Mouse (Mus musculus) midbrain, embryonic 15.5 days (tissue): ENCODE measurements at regions not wholly inside any gene's neighbourhood (a gene's known extent, or its start where the extent isn't known, plus 50 kb on each side); places are given as distances from the start of the nearest gene placed in this dataset.

Experiments used
- ATAC-seq: fragments of 200-750 bp; cut with Nextera tagmentation; replicated peaks from 2 replicates; pipeline ENCODE4 v1.8.0; 2017; ENCODE audit warnings: moderate TSS enrichment
- H3K27ac ChIP-seq: fragments of 300-500 bp; sonication (generic); 2 replicates; pipeline ENCODE4 v1.5.1; 2015; ENCODE audit warnings: mild to moderate bottlenecking, inconsistent platforms
- H3K27me3 ChIP-seq: fragments of 300-500 bp; sonication (generic); replicated peaks from 2 replicates; pipeline ENCODE4 v1.6.1; 2015; ENCODE audit warnings: inconsistent platforms
- H3K36me3 ChIP-seq: fragments of 300-500 bp; sonication (generic); replicated peaks from 2 replicates; pipeline ENCODE4 v1.6.1; 2015; ENCODE audit warnings: inconsistent platforms
- H3K4me1 ChIP-seq: fragments of 300-500 bp; sonication (generic); 2 replicates; pipeline ENCODE4 v1.6.1; 2015; ENCODE audit warnings: inconsistent platforms
- H3K4me2 ChIP-seq: fragments of 300-500 bp; sonication (generic); 2 replicates; pipeline ENCODE4 v1.6.1; 2015; ENCODE audit warnings: inconsistent platforms, mild to moderate bottlenecking, moderate library complexity
- H3K4me3 ChIP-seq: fragments of 300-500 bp; sonication (generic); 2 replicates; pipeline ENCODE4 v1.5.1; 2015; ENCODE audit warnings: mild to moderate bottlenecking, inconsistent platforms
- H3K9ac ChIP-seq: fragments of 300-500 bp; sonication (generic); 2 replicates; pipeline ENCODE4 v1.6.1; 2015; ENCODE audit warnings: mild to moderate bottlenecking, inconsistent platforms
- H3K9me3 ChIP-seq: fragments of 300-500 bp; sonication (generic); 2 replicates; pipeline ENCODE4 v1.6.1; 2016; ENCODE audit warnings: inconsistent platforms
- WGBS: fragments of 180-500 bp; shearing (Covaris S2); methylation state at CpG from one replicate; pipeline ENCODE4 v1.1.7; 2015; ENCODE audit warnings: mixed read lengths; 5-methylcytosine and 5-hydroxymethylcytosine counted together

DNA sequence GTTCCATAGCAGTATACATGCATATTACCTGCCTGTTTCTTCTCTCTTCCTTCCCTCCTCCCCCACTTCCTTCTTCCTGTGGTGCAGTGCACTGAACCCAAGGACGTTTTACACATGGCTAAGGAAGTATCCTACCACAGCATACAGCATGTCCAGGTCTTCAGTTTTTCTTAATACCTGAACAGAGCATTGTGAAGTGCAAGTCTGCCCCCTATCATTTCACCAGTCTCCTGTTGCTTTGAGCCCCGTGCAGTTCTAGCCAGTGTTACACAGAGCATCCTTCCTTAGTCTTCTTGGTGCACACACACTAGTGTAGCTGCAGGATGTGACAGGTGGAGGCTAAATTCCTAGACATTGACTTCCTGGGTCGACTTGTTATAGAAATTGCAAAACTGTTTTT, 53.7 kb upstream of the Foxb1 start:
- WGBS = 68% methylated on average over 3 of the region's 3 CpGs
- Histone ChIP-seq H3K36me3 (no peaks in the 10 kb centered on the region), H3K4me2 (no peak overlapping the region), H3K27ac (no peak overlapping the region), H3K9ac (no peak overlapping the region), H3K4me3 (no peak overlapping the region), H3K4me1 (no peaks in the 10 kb centered on the region), H3K9me3 (no peaks in the 10 kb centered on the region), H3K27me3 (no peaks in the 10 kb centered on the region)
- no peak for ATAC-seq

DNA sequence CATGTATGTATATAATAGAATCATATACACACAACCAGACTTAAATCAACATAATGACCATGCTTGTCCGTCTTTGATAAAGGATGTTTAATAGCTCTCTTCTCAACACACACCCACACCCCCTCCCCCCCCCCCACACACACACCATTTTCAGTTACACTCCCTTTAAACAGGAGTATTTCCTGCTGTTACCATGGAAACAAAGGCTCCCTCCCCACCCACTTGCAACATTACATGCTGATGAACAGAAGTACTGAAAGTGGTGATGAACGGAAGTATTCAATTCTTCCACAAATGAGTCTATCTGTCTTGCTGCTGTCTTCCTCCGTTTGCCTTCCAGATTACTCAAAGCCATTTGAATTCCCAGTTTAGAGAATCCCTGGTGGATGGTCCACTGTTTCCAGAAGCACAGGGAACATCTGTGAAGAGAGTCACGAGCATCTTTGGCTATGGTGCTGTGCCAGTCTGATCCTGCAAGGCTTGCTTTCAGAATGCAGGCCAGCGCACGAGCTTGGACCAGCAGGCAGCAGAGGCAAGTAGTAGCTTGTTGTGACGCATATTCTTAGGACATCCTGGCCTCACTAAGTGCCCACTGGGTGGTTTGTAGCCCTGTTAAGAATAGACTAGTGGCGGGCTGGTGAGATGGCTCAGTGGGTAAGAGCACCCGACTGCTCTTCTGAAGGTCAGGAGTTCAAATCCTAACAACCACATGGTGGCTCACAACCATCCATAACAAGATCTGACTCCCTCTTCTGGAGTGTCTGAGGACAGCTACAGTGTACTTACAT, 62.6 kb upstream of the Foxb1 start:
- Histone ChIP-seq H3K4me3 (no peak overlapping the region), H3K4me1 (no peaks in the 10 kb centered on the region), H3K9ac (no peak overlapping the region), H3K27ac (no peak overlapping the region), H3K4me2 (no peak overlapping the region), H3K36me3 (no peaks in the 10 kb centered on the region), H3K27me3 (no peaks in the 10 kb centered on the region), H3K9me3 (no peaks in the 10 kb centered on the region)
- WGBS = 66% methylated on average over 9 of the region's 9 CpGs
- ATAC-seq = no peak

DNA sequence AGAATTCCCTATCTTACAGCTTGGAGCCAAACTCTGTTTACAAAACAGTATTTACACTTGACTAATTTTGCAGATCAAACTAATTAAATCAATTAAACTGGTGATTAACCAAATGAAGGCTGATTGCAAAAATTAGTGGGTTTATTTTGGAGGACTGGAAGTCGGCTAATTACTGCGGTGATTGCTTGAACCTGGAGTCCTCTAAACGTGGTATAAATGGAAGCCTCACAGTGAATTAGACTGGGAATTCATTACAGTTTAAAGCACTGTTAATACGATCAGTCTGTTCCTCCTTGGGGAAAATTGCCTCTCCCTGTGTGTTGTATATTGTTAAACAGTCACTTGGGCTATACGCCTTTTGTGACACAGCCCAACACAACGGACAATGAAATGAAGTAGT, 67.7 kb upstream of the Foxb1 start:
- no peaks in the 10 kb centered on the region for H3K27me3 ChIP-seq

GRCm38 (mm10) chr9:69835396-69835795, 74.7 kb upstream of the Foxb1 start:
- Histone ChIP-seq H3K4me2 (no peak overlapping the region), H3K27ac (no peak overlapping the region), H3K9me3 (no peaks in the 10 kb centered on the region), H3K36me3 (no peaks in the 10 kb centered on the region), H3K4me3 (no peak overlapping the region), H3K9ac (no peak overlapping the region), H3K27me3 (no peaks in the 10 kb centered on the region), H3K4me1 (no peaks in the 10 kb centered on the region)
- no peak for ATAC-seq
- 83% methylated on average over 4 of the region's 4 CpGs for WGBS

More for the DNA sequence above, 67.7 kb upstream of the Foxb1 start:
- Histone ChIP-seq H3K27ac (no peak overlapping the region), H3K4me1 (no peaks in the 10 kb centered on the region), H3K36me3 (no peaks in the 10 kb centered on the region), H3K4me3 (no peak overlapping the region), H3K4me2 (no peak overlapping the region), H3K9me3 (no peaks in the 10 kb centered on the region), H3K9ac (no peak overlapping the region)
- no peak for ATAC-seq
- 47% methylated on average over 6 of the region's 6 CpGs for WGBS

DNA sequence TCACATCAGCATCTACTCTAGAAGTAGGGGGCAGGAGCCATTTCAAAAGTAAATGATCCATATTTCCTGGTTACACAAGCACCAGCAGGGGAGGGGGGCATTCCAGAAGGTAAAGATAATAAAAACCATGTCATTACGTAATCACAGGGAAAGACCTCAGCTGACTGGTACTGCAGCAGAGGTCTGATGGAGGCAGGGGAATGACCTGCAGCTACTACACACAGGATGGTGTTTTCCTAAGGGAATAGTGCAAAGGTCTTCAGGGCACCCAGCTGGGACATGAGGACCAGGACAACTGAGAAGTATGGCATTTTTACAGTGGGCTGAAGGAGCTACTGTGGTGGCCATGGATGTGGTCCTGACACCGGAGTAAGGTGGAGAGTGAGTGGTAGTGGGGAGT, 78.5 kb upstream of the Foxb1 start:
- peaks cover 3% of the 10 kb centered on the region; the same call in 1 of the 2 replicates for H3K4me1 ChIP-seq
- no peak overlapping the region for H3K9ac ChIP-seq
- no peak for ATAC-seq
- H3K36me3 ChIP-seq = no peaks in the 10 kb centered on the region
- H3K4me2 ChIP-seq = no peak overlapping the region
- H3K9me3 ChIP-seq = no peaks in the 10 kb centered on the region
- no peak overlapping the region for H3K4me3 ChIP-seq
- no peaks in the 10 kb centered on the region for H3K27me3 ChIP-seq
- no peak overlapping the region for H3K27ac ChIP-seq
- 86% methylated on average over 2 of the region's 2 CpGs for WGBS

GRCm38 (mm10) chr9:69844712-69845111, 84.0 kb upstream of the Foxb1 start:
- Histone ChIP-seq H3K4me1 (peaks cover 6% of the 10 kb centered on the region; the same call in 1 of the 2 replicates), H3K9ac (no peak overlapping the region), H3K4me2 (no peak overlapping the region), H3K27ac (no peak overlapping the region), H3K27me3 (no peaks in the 10 kb centered on the region), H3K4me3 (no peak overlapping the region), H3K36me3 (no peaks in the 10 kb centered on the region), H3K9me3 (no peaks in the 10 kb centered on the region)
- WGBS = 39% methylated on average over 6 of the region's 6 CpGs
- ATAC-seq = peak; percentile 80

DNA sequence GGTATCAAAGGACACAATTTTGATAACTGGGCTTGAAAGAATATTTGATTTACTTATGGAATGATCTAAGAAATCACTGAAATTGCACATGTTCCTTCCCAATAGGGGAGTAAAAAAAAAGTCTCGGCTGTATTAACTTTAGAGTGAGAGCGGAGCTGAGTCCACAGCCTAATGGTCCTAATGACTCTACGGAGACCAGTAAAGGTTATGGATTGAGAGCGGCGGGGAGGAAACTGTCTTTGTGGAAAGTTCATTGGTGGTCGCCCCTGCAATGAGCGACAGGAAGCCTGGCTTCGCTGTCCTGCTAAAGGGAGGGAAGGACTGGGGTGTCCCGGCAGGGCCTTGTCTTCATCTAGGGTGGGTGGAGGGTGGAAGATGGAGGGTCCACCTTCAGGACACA, 84.5 kb upstream of the Foxb1 start:
- peaks cover 6% of the 10 kb centered on the region; the same call in 1 of the 2 replicates for H3K4me1 ChIP-seq
- WGBS = 55% methylated on average over 9 of the region's 9 CpGs
- no peak overlapping the region for H3K4me3 ChIP-seq
- H3K36me3 ChIP-seq = no peaks in the 10 kb centered on the region
- H3K27ac ChIP-seq = no peak overlapping the region
- H3K9ac ChIP-seq = no peak overlapping the region
- H3K9me3 ChIP-seq = no peaks in the 10 kb centered on the region
- H3K27me3 ChIP-seq = no peaks in the 10 kb centered on the region
- peak; percentile 27; the same call in 1 of the 2 replicates for ATAC-seq
- H3K4me2 ChIP-seq = no peak overlapping the region

DNA sequence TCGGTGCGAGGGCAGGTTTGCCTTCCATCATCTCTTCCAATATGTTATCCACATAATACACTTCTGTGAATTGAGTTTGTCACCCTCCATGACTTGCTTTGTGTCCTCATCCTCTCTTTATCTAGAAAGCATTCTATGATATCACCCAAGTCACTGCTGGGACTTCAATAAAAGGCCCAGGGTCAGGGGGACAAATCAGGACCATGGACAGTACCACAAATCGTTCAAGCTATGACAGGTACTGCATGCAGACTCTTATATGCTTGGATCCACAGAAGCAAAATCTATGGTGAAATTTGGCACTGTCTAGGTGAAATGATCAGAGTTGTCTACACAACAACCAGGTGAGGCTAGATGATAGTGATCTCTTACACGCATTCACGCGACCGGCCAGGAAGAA, 95.9 kb upstream of the Foxb1 start:
- no peaks in the 10 kb centered on the region for H3K9me3 ChIP-seq
- H3K9ac ChIP-seq = no peak overlapping the region
- H3K36me3 ChIP-seq = no peaks in the 10 kb centered on the region
- no peak overlapping the region for H3K4me2 ChIP-seq
- ATAC-seq = no peak
- no peak overlapping the region for H3K4me3 ChIP-seq
- 91% methylated on average over 7 of the region's 7 CpGs for WGBS
- H3K4me1 ChIP-seq = 0 out of 2 replicates have a peak, but pooled peaks cover 10% of the 10 kb centered on the region
- no peak overlapping the region for H3K27ac ChIP-seq
- H3K27me3 ChIP-seq = no peaks in the 10 kb centered on the region

- Histone ChIP-seq H3K4me1 (0 out of 2 replicates have a peak, but pooled peaks cover 10% of the 10 kb centered on the region), H3K9me3 (no peaks in the 10 kb centered on the region), H3K27ac (no peak overlapping the region), H3K4me2 (no peak overlapping the region), H3K36me3 (no peaks in the 10 kb centered on the region), H3K27me3 (no peaks in the 10 kb centered on the region), H3K9ac (no peak overlapping the region), H3K4me3 (no peak overlapping the region)
- WGBS = 41% methylated on average over 3 of the region's 3 CpGs
- no peak for ATAC-seq
Measured at GRCm38 (mm10) chr9:69858619-69859018, 97.9 kb upstream of the Foxb1 start.

DNA sequence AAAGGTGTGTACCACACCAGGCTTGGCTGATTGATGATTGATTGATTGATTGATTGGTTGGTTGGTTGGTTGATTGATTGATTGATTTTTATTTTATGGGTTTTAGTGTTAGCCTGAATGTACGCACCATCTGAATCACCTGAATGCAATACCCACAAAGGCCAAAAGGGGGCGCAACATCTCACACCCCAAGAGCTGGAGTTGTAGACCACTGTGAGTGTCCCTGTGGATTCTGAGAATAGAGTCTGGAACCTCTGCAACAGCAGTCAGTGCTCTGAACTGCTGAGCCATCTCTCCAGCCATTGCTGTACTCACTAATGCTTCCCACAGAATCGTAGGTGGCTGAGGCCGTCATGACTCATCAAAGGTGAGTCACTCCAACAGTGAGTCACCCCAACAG, 109.4 kb upstream of the Foxb1 start:
- no peak overlapping the region for H3K4me3 ChIP-seq
- no peaks in the 10 kb centered on the region for H3K9me3 ChIP-seq
- H3K27ac ChIP-seq = no peak overlapping the region
- H3K4me2 ChIP-seq = no peak overlapping the region
- ATAC-seq = no peak
- no peaks in the 10 kb centered on the region for H3K36me3 ChIP-seq
- H3K4me1 ChIP-seq = no peaks in the 10 kb centered on the region
- H3K9ac ChIP-seq = no peak overlapping the region
- H3K27me3 ChIP-seq = no peaks in the 10 kb centered on the region
- WGBS = 80% methylated on average over 4 of the region's 4 CpGs

DNA sequence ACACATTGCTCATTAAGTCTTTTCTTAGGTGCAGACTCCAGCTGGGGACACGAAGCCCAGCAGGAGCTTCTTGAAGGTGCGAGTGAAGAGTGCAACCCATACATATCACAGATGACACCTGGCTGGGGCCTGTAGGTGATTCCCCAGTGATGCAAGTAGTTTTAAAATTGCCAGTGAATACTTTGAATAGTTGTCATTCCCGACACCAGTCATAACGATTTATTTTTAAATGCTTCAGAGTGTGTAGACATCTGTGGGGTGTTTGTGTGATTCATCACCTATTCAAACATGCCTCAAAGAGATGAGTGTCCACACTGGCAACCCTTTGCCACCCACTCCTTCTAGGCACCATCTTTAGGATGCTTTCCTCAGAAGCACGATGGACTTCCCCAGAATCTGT, 102.9 kb upstream of the Bnip2 start:
- Histone ChIP-seq H3K4me2 (no peak overlapping the region), H3K9me3 (no peaks in the 10 kb centered on the region), H3K36me3 (no peaks in the 10 kb centered on the region), H3K27ac (no peak overlapping the region), H3K9ac (no peak overlapping the region), H3K4me3 (no peak overlapping the region), H3K4me1 (no peaks in the 10 kb centered on the region), H3K27me3 (no peaks in the 10 kb centered on the region; the same call in 1 of the 2 replicates)
- no peak for ATAC-seq
- WGBS = 84% methylated on average over 5 of the region's 5 CpGs

- Histone ChIP-seq H3K4me2 (0 out of 2 replicates have a peak overlapping the region, but pooled peaks have one; percentile 4), H3K36me3 (no peaks in the 10 kb centered on the region), H3K27me3 (no peaks in the 10 kb centered on the region), H3K9me3 (no peaks in the 10 kb centered on the region), H3K9ac (no peak overlapping the region), H3K4me1 (peaks cover 28% of the 10 kb centered on the region), H3K27ac (peak overlapping the region; percentile 40; the same call in 1 of the 2 replicates), H3K4me3 (no peak overlapping the region)
- WGBS = 39% methylated on average over 10 of the region's 10 CpGs
- peak; percentile 67 for ATAC-seq
Measured at GRCm38 (mm10) chr9:69898016-69898415, 91.2 kb upstream of the Bnip2 start.

GRCm38 (mm10) chr9:69899371-69899770, 89.9 kb upstream of the Bnip2 start:
- 11% methylated on average over 11 of the region's 11 CpGs for WGBS
- no peak overlapping the region for H3K9ac ChIP-seq
- peak overlapping the region; percentile 12; the same call in 1 of the 2 replicates for H3K4me3 ChIP-seq
- ATAC-seq = peak; percentile 54
- H3K27ac ChIP-seq = 0 out of 2 replicates have a peak overlapping the region, but pooled peaks have one; percentile 23
- H3K36me3 ChIP-seq = no peaks in the 10 kb centered on the region
- H3K4me1 ChIP-seq = peaks cover 28% of the 10 kb centered on the region
- no peaks in the 10 kb centered on the region for H3K27me3 ChIP-seq
- H3K4me2 ChIP-seq = peak overlapping the region; percentile 39
- no peaks in the 10 kb centered on the region for H3K9me3 ChIP-seq
